Mouse (Mus musculus) mouse embryonic stem cell (cell line): ENCODE results near the gene Fbxo7.

Experiments
- in situ Hi-C, 2 experiments: fragments of 300-500 bp; cut with MboI; formaldehyde crosslinking; loops; 1 replicate in 1 of 2; 3 replicates in 1 of 2; pipeline ENCODE4 v1.14.3; 2019 to 2020; ENCODE audit warnings: low sequenced_read_pairs in 2 of 2, low pct_unique_long_range_greater_than_20kb in 1 of 2, mixed read lengths in 1 of 2; ENCODE audit not compliant: unreplicated experiment in 1 of 2

Gene Fbxo7

DNA sequence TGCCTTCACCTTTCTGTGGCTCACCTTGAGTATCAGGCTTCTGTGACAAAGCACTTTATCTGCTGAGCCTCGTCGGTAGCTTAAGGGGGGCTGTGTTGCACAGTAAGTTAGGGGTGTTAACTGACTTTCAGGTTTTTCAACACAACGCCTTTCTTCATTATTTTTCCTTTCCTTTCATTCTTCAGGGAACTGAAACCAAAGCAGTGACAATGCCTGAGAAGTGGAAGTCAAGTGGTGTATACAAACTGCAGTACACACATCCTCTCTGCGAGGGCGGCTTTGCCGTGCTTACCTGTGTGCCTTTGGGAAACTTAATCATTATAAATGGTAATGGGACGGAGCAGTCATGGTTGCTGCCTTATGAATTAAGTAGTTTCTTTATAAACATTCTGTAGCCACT is 9.0 kb downstream of the Fbxo7 start:
- in situ Hi-C loops: no loop called here

DNA sequence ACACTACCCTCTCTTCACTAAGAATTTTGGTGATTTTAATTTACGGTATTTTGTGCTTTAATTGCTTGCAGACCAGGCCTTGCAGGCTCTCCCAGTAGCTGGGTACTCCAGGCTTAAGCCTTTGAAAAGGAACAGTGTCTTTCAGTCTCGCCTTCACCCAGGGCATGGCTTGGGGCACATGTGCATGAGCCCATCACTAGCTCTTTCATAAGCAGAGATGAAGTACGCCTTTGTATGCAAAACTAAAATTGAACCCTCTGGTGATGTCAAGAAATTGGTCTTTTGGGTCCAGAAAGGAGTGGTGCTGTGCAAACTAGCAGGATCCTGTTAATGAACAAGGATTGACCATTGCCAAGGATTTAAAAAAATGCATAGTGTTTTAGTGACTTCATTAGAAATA is 10.7 kb downstream of the Fbxo7 start:
- in situ Hi-C loops: no loop called here

- in situ Hi-C loops: no loop called here
These were observed 12.4 kb downstream of the Fbxo7 start for GRCm38 (mm10) chr10:86034007-86034728.

- in situ Hi-C loops: no loop called here
These were observed 21.9 kb downstream of the Fbxo7 start for GRCm38 (mm10) chr10:86043651-86044050.

GRCm38 (mm10) chr10:86044066-86044465 is 22.3 kb downstream of the Fbxo7 start:
- in situ Hi-C loops: no loop called here

DNA sequence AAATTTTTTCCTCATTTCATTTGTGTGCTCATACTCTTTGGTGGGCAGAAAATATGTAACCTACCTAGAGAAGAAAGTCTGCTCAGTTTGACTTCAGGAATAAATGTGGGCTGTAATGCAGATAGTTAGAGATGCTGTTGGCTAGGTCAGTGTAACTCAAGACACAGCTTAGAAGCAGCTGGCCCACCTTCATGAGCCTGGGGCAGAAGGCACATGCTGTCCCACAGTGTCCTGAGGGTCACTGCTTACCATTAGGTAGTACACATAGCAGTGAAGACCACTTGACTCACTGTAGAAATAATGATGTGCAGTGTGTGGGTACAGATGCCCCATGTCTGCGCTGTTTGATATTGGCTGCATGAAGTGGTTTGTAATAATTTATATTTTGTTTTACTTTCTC is 24.6 kb downstream of the Fbxo7 start:
- in situ Hi-C loops: no loop called here

DNA sequence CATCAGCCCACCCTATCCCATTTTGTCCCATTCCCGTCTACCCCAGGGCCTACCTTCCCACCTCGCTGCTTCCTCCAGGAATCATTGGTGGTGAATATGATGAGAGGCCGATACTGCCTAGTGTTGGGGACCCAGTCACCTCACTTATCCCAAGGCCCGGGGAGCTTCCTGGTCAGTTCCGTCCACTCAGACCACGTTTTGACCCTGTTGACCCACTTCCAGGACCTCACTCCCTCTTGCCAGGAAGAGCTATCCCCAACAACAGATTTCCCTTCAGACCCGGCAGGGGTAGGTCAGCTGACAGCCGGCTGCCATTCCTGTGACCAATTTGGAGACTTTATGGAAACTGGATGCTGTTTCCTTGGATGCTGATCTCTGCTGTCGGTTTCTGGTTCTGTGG is 26.0 kb downstream of the Fbxo7 start:
- in situ Hi-C loops: no loop called here

GRCm38 (mm10) chr10:86050522-86050921 is 28.8 kb downstream of the Fbxo7 start:
- in situ Hi-C loops: loop anchor here (25.0 kb wide), 2 partner anchors 237 to 412 kb away; no protein-coding TSS in a partner anchor

- in situ Hi-C loops: loop anchor here (25.0 kb wide), 2 partner anchors 234 to 409 kb away; no protein-coding TSS in a partner anchor
These were observed 31.2 kb downstream of the Fbxo7 start for GRCm38 (mm10) chr10:86052818-86053522.

DNA sequence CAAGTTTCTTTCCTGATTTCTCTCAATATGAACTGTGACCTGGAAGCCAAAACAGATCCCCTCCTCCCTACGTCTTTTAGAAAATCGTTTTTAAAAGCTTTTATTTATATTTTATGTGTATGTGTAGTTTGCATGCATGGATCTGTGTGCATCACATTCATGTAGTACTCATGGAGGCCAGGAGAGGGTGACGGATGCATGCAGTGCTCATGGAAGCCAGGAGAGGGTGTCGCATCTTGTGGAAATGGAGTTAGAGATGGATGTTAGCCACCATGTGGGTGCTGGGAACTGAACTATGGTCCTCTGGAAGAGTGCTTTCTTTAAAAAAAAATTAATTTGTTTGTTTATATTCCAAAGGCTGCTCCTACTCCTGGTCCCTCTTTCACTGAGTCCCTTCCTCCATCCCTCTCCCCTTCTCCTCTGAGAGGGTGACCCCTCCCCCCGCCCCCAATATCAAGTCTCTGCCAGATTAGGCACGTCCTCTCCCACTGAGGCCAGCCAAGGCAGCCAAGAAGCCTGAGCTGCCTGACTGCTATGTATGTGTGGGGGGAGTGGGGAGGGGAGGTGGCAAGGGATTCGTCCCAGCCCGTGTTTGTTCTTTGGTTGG is 34.6 kb downstream of the Fbxo7 start:
- in situ Hi-C loops: loop anchor here (25.0 kb wide), 2 partner anchors 231 to 406 kb away; no protein-coding TSS in a partner anchor

GRCm38 (mm10) chr10:86057286-86057685 is 35.5 kb downstream of the Fbxo7 start:
- in situ Hi-C loops: loop anchor here (25.0 kb wide), 2 partner anchors 230 to 405 kb away; no protein-coding TSS in a partner anchor

DNA sequence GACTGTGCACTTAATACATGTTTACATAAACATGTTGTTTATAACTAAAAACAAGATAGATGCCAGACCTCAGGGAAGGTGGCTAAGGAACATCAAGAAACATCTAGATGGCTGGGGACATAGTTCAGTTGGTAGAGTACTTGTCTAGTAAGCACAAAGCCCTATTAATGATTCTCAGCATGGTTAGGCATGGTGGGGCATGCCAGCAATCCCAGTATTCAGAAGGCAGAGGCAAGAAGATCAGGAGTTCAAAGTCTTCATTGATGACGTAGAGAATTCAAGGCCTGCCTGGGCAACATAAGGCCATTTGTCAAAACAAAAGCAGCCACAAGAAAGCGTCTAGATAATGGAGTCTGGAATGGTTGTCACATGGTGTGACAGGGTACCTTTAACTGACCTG is 35.9 kb downstream of the Fbxo7 start:
- in situ Hi-C loops: loop anchor here (25.0 kb wide), 2 partner anchors 230 to 405 kb away; no protein-coding TSS in a partner anchor

DNA sequence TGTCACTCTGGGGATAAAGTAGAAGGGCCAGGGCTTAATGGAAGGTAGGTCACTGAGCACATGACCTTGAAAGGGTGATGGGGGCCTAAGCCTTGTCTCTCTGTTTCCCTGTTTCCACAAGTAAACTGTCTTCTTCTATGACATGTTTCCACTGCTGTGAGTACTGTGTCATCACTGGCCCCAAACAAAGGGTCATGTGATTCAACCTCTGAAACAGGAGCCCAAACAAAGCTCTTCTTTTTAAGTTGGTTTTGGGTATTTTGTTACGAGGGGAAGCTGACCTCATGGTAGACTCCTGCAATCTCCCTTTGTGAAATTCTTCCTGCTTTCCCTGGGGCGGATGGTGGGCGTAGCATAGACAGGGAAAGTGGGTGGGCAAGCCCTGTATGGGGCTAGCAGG is 38.5 kb downstream of the Fbxo7 start:
- in situ Hi-C loops: loop anchor here (10.0 to 25.0 kb wide), 3 partner anchors 227 to 402 kb away; no protein-coding TSS in a partner anchor

DNA sequence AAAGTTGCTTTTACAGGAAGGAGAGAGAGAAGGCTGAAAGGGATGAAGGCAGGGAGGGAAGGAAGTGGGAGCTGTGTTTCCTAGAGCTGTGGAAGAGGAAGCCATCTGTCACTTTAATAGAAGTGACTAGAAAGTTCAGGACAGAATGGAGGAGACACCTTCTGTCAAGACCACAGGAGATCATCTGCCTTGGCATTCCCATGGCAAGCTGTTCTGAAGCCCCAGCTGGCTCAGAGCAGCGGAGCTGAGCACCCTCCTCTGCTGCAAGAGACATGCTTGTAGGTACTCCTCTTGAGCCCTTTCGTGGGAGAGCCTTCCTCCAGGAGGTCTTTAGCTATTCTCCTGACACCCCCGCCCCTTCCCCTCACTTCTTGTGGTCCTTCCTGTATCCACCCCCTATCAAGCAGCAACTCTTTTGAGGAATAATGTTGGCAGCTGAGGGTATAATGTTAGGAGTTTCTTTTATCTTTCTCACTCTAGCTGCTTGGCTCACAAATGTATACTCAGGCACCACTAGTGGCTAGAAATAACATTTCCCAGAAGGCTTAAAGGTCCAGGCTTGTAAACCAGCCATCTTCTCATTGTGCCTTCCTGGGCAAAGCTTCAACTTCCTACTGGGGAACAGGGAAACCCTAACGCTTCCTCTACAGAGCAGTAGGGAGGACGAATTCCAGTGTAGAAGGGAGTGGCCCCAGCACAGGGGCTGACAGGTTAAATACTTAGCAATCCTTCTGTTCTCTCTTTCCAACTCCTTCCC is 40.7 kb downstream of the Fbxo7 start:
- in situ Hi-C loops: loop anchor here (10.0 to 25.0 kb wide), 3 partner anchors 225 to 400 kb away; no protein-coding TSS in a partner anchor

GRCm38 (mm10) chr10:86063018-86063384 is 41.2 kb downstream of the Fbxo7 start:
- in situ Hi-C loops: loop anchor here (10.0 to 25.0 kb wide), 3 partner anchors 224 to 399 kb away; no protein-coding TSS in a partner anchor

GRCm38 (mm10) chr10:86064937-86065336 is 43.2 kb downstream of the Fbxo7 start:
- in situ Hi-C loops: loop anchor here (10.0 to 25.0 kb wide), 3 partner anchors 222 to 397 kb away; no protein-coding TSS in a partner anchor

DNA sequence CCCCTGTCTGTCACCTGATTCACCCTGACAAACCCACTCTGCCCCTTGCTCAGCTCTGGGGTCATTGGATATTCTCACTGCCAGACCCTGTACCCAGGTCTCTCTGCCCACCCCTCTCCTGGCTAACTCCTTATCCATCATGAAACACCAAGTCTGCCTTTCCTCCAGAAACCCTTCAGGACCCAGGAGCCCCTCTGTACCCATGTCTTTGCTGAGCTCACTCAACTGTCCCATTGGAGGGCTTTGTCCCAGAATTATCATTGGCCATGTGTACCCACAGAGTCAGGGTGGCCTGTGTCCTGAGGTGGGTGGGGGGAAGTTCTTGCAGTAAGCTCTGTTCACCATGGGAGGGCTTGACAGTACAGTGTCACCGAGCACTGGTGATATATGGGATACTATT is 43.9 kb downstream of the Fbxo7 start:
- in situ Hi-C loops: loop anchor here (10.0 to 25.0 kb wide), 3 partner anchors 222 to 397 kb away; no protein-coding TSS in a partner anchor

GRCm38 (mm10) chr10:86066651-86067050 is 44.9 kb downstream of the Fbxo7 start:
- in situ Hi-C loops: loop anchor here (10.0 to 25.0 kb wide), 3 partner anchors 221 to 396 kb away; no protein-coding TSS in a partner anchor
